Mouse (Mus musculus) mesoderm, embryonic 11.5 days (tissue): Measurements from ENCODE around the gene Prune2.

Source experiments
- DNase-seq: peaks from one replicate; pipeline ENCODE4 v3.0.0-alpha.2; 2012; ENCODE audit warnings: low read depth, low spot score

Gene Prune2

GRCm38 (mm10) chr19:16955613-16956271 is at the start of gene Prune2:
TSS of gene Prune2 (plus strand) at chr19:16956118.
- DNase-seq, result peak; percentile 87

- DNase-seq, result no peak
Measured at GRCm38 (mm10) chr19:16911507-16911906, 44.4 kb upstream of the Prune2 start.

DNA sequence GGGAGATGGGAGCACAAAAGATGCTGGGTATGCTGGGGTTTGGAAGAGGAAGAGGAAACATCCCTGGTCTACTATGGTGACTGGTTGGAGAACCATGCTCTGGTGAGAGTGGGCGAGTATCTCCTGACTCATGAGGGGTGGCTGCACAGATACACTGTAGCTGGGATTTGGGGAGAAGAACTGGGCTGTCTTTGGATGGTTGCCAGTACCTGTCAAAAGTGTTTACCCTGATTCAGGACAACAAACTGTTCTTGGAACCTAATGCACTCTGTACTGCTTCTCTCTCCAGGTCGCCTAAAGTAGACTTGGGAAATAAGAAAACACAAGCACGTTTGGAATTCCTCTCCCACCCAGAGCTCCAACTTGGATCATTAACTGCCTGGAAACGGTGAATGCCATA is 31.4 kb upstream of the Prune2 start:
- DNase-seq, result no peak

- no peak for DNase-seq
Measured at GRCm38 (mm10) chr19:16934664-16935063, 21.3 kb upstream of the Prune2 start.

DNA sequence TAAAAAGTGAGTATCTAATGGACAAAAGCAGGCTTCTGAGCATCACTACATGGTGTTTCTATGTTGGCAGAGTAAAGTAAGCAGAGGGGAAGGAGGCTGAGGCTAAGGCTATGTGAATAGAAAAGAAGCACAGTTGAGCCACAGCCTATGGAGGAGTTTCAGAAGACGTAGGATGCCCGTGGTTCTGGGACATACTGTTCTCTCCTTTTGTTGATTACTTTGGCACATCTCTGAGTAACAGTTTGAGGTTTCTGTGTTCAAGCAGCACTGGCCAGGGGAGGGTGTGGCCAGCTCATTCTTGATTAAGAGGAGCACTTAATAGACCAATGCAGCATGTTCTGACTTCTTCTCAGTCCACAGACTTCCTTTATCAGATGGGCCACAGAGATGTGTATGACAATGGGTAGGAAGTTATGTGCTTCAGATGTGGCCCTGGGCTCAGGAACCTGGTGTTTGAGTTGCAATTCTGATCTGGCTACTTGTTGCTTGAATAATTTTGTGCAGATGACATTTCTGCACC is 7.1 kb upstream of the Prune2 start:
- DNase-seq, result no peak

GRCm38 (mm10) chr19:16949341-16949740 is 6.6 kb upstream of the Prune2 start:
- no peak for DNase-seq

DNA sequence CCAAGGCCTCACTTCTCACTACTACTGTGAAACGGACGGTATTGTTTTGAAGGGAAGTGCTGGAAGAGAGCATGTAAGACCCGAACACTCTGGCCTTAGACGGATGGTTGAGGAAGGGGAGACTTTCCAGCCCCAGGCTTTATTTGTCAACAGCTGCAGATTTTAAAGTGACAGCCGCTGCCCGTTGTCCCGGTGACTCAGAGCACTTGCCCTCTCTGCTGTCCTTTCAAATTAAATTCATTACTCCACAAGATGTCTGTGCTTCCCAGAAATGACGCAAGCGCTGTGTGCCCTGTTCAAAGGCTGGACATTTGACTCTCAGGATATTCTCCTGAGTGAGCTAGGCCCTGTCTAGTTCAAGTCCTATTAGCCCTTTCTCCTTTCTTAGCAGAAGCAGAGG is 5.9 kb upstream of the Prune2 start:
- no peak for DNase-seq

DNA sequence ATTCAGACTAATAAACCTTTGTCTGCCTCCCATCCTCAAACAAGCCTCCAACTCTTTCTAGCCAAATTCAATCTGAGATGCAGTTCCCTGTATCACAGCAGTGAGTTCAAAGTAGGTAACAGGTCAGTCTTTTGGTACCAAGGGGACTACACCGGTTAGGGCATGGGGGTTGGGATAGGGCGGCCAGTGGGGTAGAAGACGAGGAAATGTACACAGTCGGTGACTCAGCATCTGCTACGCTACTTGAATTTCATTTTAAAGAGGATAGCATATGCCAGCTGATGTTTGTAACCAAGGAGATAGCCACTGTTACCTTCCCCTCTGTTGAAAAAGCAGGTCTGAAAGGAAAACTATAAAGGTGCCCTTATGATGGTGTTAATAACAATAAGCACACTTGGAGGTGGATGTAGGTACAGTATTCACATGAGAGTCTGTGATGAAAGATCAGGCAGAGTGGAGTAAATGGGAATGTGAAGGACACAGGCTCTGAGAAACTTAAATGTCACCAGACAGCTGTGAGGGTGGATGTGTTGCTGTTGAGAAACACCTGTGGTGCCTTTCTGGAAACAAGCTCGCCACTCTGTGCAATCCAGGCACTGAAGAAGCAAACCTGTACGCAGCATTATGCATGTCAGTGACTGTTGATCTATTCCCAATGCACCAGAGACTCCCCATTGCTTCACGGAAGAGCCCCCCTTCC is 5.1 kb upstream of the Prune2 start:
- DNase-seq, result no peak

GRCm38 (mm10) chr19:16954736-16955135 is 1.2 kb upstream of the Prune2 start:
- DNase-seq, result no peak

DNA sequence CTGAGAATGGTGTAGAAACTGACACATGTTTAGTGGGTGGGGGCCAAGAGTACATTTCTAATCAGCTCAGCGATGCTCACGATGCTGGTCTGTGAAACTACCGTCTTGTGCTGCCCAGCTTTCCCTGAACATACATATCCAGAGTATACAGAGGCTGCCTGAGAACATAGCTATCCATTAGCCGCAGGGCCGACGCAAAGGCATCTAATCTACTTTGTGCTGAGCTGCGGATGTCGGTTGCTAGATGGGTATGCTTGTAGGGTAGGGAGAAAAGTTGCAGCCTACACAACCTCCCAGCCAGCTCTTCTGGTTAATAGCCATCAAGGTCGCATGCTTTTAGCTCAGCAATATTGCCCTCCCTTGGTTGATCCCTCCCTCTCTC is 696 bp upstream of the Prune2 start:
- no peak for DNase-seq

- no peak for DNase-seq
Measured at GRCm38 (mm10) chr19:16956319-16956718, 401 bp downstream of the Prune2 start.

DNA sequence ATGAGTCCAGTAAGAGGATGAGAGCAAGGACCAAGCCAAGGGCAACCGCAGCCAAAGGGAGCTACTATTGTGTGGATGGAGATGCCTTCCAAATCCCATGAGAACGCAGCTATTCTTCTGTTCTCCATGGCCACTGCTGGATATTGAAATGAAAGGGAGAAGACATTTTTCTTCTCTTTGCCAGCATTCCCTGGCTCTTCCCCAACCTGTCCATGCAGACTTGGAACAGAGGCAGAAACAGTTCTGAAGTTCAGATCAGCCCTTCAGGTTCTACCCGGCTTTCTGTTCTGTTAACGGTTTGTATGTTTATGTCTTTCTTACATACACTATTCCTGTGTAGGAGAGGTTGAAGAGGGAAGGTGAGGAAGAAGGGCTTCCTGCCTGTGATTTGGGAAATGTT is 3.1 kb downstream of the Prune2 start:
- DNase-seq, result no peak

DNA sequence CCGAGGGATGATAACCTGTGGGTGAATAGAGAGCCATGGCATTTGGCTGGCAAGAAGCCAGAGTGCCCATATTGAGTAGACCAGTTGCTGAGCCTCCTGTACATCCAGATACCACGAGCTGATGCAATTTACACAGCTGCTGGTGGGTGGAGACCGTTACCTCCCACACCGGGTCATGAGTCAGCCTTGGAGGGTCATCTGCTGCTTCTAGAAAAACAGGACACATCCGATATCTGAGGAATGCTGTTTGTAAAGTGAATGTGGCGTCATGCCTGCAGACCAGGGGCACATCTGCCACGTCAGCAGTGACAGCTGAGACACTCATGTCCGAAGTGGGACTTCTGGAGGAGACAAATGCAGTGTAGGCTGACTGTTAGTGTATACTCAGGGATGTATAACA is 3.6 kb downstream of the Prune2 start:
- DNase-seq, result peak; percentile 41

DNA sequence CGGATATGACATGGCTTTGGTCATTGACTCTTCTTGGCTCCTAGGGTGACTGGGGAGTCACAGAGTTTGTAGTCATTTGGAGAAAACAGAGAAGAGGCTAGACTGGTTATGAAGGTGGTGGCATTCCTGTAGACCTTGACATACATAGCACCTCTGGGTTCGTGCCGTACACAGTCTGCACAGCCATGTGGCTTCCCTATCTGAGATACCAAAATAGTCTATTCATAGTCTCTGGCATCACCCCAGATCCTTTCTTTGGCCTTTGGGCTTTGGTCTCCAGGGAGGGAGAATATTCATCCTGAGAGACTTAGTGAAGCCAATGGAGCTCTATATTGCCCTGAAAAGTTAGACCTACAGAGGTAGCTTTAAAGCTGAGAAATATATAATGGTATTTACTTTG is 5.1 kb downstream of the Prune2 start:
- no peak for DNase-seq

DNA sequence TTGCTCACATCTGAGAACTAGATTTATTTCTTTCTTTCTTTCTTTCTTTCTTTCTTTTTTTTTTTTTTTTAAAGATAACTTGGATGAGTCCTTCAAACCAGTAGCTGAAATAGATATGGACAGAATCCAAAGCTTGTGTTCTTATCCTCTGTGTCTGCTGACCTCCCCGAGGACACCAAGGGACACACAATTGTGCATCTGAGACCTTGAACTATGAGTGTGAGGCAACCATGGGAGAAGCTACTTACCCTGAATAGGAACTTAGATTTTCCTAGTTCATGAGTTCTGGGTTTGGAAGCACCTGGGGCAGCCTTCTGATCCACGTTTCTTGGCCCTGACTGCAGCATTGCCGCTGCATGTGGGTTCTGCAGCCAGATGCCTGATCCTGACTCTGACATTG is 7.3 kb downstream of the Prune2 start:
- no peak for DNase-seq

DNA sequence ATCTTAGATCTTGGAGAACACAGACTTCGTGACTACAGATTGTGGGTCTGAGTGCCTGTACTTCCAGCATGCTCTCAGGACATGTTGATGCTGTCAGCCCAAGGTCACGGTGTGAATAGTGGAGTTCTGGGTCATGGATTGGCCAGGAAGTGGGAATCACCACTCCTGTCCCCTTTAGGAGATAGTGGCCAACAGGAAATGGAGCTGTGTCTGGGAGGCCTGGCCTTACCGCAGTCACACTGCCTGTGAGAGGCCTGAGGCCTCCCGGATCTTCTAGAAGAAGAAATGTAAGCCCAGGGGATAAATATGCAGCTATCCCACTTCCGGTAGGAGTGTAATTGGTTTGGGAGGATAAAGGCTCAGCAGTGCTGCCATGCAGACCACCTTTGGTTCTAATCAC is 12.8 kb downstream of the Prune2 start:
- DNase-seq, result no peak

GRCm38 (mm10) chr19:16970612-16971011 is 14.7 kb downstream of the Prune2 start:
- DNase-seq, result no peak

DNA sequence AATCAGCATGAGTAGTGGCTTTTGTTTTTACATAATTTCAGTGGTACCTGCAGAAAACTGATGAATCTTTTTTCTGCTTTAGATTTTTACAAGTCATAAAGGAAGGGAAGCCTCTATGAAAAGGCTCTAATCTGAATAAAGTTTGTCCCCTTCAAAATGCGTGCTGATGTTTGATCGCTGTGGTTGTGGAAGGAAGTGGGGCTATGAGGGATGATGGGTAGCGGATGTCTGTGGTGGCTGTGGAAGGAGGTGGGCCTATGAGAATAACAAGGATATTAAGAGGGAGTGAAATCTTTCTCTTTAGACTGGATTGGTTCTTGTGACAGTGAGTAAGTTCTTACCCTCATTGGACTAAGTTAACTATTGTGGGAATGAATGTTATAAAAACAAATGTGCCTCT is 23.0 kb downstream of the Prune2 start:
- DNase-seq, result no peak

- DNase-seq, result no peak
Measured at GRCm38 (mm10) chr19:16981743-16982142, 25.8 kb downstream of the Prune2 start.

DNA sequence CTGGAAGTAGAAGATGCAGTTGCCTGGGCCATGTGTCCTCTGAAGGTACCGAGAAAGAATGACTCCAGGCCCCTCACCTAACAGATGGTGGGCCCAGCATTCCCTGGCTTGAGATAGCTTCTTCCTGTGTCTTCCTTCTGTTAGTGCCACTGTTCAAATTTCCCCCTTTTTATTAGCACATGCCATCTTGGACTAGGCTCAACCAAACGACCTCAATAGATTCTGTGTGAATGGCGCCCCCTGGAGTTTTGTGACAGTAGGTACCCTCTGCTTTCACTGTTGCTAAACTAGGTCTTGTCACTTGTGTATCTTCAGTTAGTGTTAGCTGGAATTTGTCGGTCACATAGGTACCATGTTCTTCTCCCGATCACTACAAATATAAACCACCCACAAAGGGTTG is 29.0 kb downstream of the Prune2 start:
- DNase-seq, result peak; percentile 54

DNA sequence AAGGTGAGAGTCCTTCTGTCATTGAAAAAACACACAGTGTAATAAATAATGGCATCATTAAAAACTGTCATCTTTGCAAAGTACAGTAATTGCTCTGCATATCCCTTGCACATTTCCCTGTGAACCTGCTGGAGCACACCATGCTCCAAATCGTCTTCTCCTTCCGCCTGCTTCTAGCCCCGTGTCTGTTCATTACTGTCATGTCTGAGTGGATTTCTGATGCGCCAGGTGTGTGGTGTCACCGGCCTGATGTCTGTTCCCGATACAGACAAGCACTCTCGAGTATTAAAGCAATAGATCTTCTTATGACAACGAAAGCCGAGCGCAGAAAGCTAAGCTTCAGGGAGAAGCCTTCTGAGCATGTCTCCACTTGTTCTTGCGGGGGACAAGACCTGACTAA is 32.1 kb downstream of the Prune2 start:
- no peak for DNase-seq

DNA sequence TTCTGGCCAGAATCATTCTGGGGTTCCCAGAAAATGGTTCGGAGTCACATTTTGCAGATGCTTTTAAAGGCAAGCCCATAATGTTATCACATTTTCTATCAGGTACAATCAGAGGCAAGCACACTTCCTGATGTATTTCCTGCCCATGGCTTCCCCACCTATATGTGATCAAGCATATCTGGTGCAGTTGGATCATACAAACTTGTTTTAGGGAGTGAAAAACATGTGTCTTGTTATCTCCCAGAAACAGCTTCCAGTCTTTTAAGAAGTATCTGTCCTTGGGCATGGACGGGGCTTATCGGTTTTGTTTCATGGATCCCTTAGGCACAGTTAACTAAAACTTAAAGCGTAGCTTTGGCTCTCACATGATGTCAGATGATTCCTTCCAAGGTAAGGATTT is 36.2 kb downstream of the Prune2 start:
- no peak for DNase-seq

DNA sequence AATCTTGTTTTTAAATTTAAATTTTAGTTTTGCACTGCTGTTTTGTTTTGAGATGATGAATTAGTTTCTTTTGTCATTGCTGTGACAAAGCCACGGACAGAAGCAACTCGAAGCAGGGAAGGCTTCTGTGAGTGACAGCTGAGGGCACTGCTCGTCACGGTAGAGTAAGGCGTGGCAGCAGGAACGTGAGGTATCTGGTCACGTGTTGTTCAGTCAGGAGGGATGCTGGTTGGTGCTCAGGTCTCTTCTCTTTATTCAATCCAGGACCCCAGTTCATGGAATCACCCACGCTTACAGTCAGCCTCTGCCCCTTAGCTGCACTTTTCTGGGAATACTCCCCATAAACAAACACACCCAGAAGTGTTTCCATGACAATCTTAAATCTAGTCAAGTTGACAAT is 38.3 kb downstream of the Prune2 start:
- no peak for DNase-seq
